Mouse (Mus musculus) midbrain, embryonic 15.5 days (tissue): ENCODE data around the gene Ppia. TPM values are rescaled to one million over a fixed set of nuclear protein-coding genes. Genes with fewer than 3 reads are reported as not detected.
"Not testable (repeated sequence)": the region's sequence is repeated elsewhere in the genome, so short reads cannot be mapped to it uniquely, and the experiment has no call there.

Experiments used
- ATAC-seq: fragments of 200-750 bp; cut with Nextera tagmentation; replicated peaks from 2 replicates; pipeline ENCODE4 v1.8.0; 2017; ENCODE audit warnings: moderate TSS enrichment
- H3K27ac ChIP-seq: fragments of 300-500 bp; sonication (generic); 2 replicates; pipeline ENCODE4 v1.5.1; 2015; ENCODE audit warnings: mild to moderate bottlenecking, inconsistent platforms
- H3K27me3 ChIP-seq: fragments of 300-500 bp; sonication (generic); replicated peaks from 2 replicates; pipeline ENCODE4 v1.6.1; 2015; ENCODE audit warnings: inconsistent platforms
- H3K36me3 ChIP-seq: fragments of 300-500 bp; sonication (generic); replicated peaks from 2 replicates; pipeline ENCODE4 v1.6.1; 2015; ENCODE audit warnings: inconsistent platforms
- H3K4me1 ChIP-seq: fragments of 300-500 bp; sonication (generic); 2 replicates; pipeline ENCODE4 v1.6.1; 2015; ENCODE audit warnings: inconsistent platforms
- H3K4me2 ChIP-seq: fragments of 300-500 bp; sonication (generic); 2 replicates; pipeline ENCODE4 v1.6.1; 2015; ENCODE audit warnings: inconsistent platforms, mild to moderate bottlenecking, moderate library complexity
- H3K4me3 ChIP-seq: fragments of 300-500 bp; sonication (generic); 2 replicates; pipeline ENCODE4 v1.5.1; 2015; ENCODE audit warnings: mild to moderate bottlenecking, inconsistent platforms
- H3K9ac ChIP-seq: fragments of 300-500 bp; sonication (generic); 2 replicates; pipeline ENCODE4 v1.6.1; 2015; ENCODE audit warnings: mild to moderate bottlenecking, inconsistent platforms
- H3K9me3 ChIP-seq: fragments of 300-500 bp; sonication (generic); 2 replicates; pipeline ENCODE4 v1.6.1; 2016; ENCODE audit warnings: inconsistent platforms
- WGBS: fragments of 180-500 bp; shearing (Covaris S2); methylation state at CpG from one replicate; pipeline ENCODE4 v1.1.7; 2015; ENCODE audit warnings: mixed read lengths; 5-methylcytosine and 5-hydroxymethylcytosine counted together
- microRNA-seq: library from miRNA; unstranded; fragments of <30 nt; microRNA quantifications from one replicate; pipeline ENCODE4, GENCODE M21; 2016
- polyA plus RNA-seq: library from polyadenylated mRNA; unstranded; fragments of >200 nt; fragmentation: Nextera tagmentation; extraction: Ambion mirVana; gene quantifications from 2 replicates; pipeline ENCODE4 v1.2.1, GENCODE M21; 2015

Gene Ppia
- polyA plus RNA-seq, 1 experiment from 2014 or later = 3,418 TPM

DNA sequence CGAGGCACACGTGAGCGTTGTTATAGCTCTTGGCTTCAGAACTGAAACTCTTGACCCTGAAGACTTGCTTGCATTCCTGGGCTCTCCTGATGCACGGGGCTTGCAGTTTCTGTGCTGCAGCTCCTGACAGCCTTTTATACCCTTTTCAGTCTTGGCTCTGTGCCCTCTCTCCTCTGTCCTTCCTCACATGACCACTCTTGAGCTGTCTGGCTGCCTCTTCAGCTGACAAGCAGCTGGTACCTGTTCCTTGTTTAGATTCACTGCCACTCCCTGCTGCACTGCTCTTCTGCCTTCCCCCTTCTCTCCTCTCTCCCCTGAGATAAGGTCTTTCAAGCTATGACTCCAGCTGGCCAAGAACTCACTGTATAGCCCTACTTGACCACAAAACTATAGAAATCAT lies 32.2 kb downstream of the Ppia start:
- H3K9me3 ChIP-seq = no peaks in the 10 kb centered on the region
- H3K4me1 ChIP-seq = peaks cover 15% of the 10 kb centered on the region
- no peak for ATAC-seq
- no peak overlapping the region for H3K4me3 ChIP-seq
- H3K4me2 ChIP-seq = no peak overlapping the region
- H3K27ac ChIP-seq = no peak overlapping the region
- no peaks in the 10 kb centered on the region for H3K36me3 ChIP-seq
- H3K27me3 ChIP-seq = no peaks in the 10 kb centered on the region
- no peak overlapping the region for H3K9ac ChIP-seq
- 96% methylated on average over 4 of the region's 4 CpGs for WGBS

DNA sequence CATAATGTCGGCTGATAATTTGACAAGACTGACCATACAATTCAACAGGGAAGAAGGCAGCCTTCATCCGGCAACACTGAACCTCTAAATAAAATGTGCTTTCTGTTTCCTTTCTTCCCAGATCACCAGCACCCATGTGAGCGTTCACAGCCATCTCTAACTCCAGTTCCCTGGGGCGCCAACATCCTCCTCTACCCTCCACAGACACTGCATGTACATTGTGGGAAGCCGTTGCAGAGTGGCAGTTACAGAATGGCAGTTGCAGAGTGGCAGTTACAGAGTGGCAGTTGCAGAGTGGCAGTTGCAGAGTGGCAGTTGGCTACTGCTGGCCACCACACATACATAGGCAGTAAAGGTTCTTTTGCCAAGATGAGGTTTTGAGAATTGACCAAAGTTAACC lies 32.9 kb downstream of the Ppia start:
- H3K36me3 ChIP-seq, H3K27me3 ChIP-seq, ATAC-seq, H3K4me3 ChIP-seq, H3K27ac ChIP-seq, H3K4me2 ChIP-seq, H3K9me3 ChIP-seq, H3K9ac ChIP-seq: not testable (repeated sequence)
- H3K4me1 ChIP-seq = peaks cover 10% of the 10 kb centered on the region
- WGBS = 90% methylated on average over 5 of the region's 5 CpGs

DNA sequence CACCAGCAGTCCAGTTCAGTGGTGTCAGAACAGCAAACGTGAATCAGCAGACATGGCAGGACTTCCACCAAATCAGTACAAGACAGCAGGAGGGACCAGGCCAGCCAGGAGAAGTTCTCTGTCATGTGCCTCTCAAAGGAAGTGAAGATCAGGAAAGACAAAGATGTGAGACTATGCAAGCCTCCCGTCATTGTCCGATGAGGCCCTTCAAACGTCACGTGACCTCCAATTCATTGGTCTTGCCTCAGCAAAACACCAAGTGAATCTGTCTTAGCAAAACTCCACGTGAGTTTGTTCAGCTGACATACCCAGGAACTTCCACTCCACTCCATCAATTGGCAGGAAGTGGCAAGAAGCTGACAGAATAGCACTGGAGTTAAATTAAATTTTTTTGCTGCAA lies 40.8 kb downstream of the Ppia start:
- H3K36me3 ChIP-seq = no peaks in the 10 kb centered on the region
- H3K27me3 ChIP-seq = no peaks in the 10 kb centered on the region
- no peak overlapping the region for H3K4me2 ChIP-seq
- no peak overlapping the region for H3K4me3 ChIP-seq
- H3K9me3 ChIP-seq = no peaks in the 10 kb centered on the region
- no peak for ATAC-seq
- H3K27ac ChIP-seq = no peak overlapping the region
- WGBS = 81% methylated on average over 6 of the region's 6 CpGs
- no peak overlapping the region for H3K9ac ChIP-seq
- H3K4me1 ChIP-seq = no peaks in the 10 kb centered on the region

DNA sequence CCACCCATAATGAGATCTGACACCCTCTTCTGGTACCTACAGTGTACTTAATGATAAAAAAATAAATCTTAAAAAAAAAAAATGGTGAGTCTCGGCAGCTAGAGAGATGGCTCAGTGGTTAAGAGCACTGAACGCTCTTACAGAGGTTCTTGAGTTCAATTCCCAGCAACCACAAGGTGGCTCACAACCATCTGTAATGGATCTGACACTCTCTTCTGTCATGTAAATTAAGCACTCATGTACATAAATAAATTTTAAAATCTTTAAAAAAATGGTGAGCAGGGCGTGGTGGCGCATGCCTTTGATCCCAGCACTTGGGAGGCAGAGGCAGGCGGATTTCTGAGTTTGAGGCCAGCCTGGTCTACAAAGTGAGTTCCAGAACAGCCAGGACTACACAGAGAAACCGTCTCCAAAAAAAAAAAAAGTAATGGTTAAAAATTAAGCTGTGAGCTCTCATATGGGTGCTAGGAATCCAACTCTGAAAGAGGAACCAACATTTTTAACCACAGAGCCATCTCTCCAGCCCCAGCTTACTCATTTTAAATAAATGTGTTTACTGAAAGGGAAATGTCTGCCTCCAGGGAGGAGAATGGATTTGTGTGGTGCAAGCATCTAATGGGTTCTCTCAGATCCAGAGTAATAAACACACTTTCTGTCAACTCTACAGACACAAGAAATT lies 48.1 kb downstream of the Ppia start:
- 0 out of 2 replicates have a peak, but pooled peaks cover 6% of the 10 kb centered on the region for H3K36me3 ChIP-seq
- no peak overlapping the region for H3K27ac ChIP-seq
- WGBS = 91% methylated on average over 6 of the region's 6 CpGs
- H3K4me1 ChIP-seq = peaks cover 12% of the 10 kb centered on the region
- H3K27me3 ChIP-seq = no peaks in the 10 kb centered on the region
- no peaks in the 10 kb centered on the region for H3K9me3 ChIP-seq
- no peak for ATAC-seq
- H3K4me2 ChIP-seq = no peak overlapping the region
- no peak overlapping the region for H3K9ac ChIP-seq
- no peak overlapping the region for H3K4me3 ChIP-seq

DNA sequence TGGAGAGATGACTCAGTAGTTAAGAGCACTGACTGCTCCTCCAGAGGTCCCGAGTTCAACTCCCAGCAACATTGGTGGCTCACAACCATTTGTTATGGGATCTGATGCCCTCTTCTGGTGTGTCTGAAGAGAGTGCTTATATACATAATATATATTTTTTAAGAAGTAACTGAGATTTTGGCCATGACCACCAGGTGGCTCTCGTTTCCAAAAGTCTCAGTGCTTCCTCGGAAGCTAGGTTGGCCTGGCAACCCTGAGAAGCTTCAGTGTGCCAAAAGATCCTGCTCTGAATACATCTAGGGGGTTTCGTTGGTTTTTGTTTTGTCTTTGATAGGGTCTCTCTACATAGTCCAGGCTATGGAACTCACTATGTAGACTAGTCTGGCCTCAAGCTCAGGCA lies 49.9 kb downstream of the Ppia start:
- Histone ChIP-seq H3K9ac (no peak overlapping the region), H3K36me3 (0 out of 2 replicates have a peak, but pooled peaks cover 6% of the 10 kb centered on the region), H3K27me3 (no peaks in the 10 kb centered on the region), H3K9me3 (no peaks in the 10 kb centered on the region), H3K4me3 (no peak overlapping the region), H3K4me2 (no peak overlapping the region), H3K27ac (no peak overlapping the region), H3K4me1 (peaks cover 24% of the 10 kb centered on the region)
- WGBS = 17% methylated on average over 4 of the region's 4 CpGs
- peak; percentile 81 for ATAC-seq

DNA sequence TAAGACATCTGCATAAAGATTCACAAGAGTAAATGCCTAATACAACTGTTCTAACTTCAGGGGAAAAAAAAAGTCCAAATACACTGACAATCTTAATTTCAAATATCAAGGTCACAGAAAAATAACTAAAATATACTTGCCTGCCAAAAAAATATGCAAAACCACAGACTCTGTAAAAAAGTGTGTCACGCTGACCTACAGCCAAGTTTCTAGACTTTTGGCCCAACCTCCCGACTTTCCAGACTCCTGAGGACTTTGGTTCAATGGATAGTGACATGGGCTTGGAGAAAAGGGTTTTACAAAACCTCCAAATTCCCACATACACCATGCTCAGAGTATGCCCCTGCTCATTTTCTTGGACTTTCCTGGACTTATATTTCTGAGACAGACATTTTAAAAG lies 53.3 kb downstream of the Ppia start:
- Histone ChIP-seq H3K4me3 (no peak overlapping the region), H3K27me3 (no peaks in the 10 kb centered on the region), H3K9ac (no peak overlapping the region), H3K36me3 (0 out of 2 replicates have a peak, but pooled peaks cover 6% of the 10 kb centered on the region), H3K27ac (no peak overlapping the region), H3K4me1 (peaks cover 52% of the 10 kb centered on the region), H3K9me3 (no peaks in the 10 kb centered on the region), H3K4me2 (peak overlapping the region; percentile 25)
- WGBS = 79% methylated on average over 2 of the region's 2 CpGs
- ATAC-seq = no peak

Small RNA genes lying within 50 kb of the gene (microRNA-seq; reads per million reads assigned to microRNA genes)
- 2.6 reads per million, percentile 11 among the genes with 10 or more reads in this experiment for gene Mir7651

Other genes with a start within 250 kb of the Ppia start
- gene A730071L15Rik, start 215.4 kb upstream of the Ppia start, polyA plus RNA-seq = 0.48 and 0.56 TPM in 2 replicates
- gene Nudcd3, start 215.0 kb upstream of the Ppia start, polyA plus RNA-seq = 73.8 and 77.2 TPM in 2 replicates
- gene Npc1l1, start 185.3 kb upstream of the Ppia start, polyA plus RNA-seq = 0.06 and 0.08 TPM in 2 replicates
- 71.4 and 72.2 TPM in 2 replicates for gene Ddx56, start 147.7 kb upstream of the Ppia start, polyA plus RNA-seq
- gene Tmed4, start 140.6 kb upstream of the Ppia start, polyA plus RNA-seq = 123 and 128 TPM in 2 replicates
- gene Ogdh, start 123.8 kb upstream of the Ppia start, polyA plus RNA-seq = 118 and 126 TPM in 2 replicates
- 39.0 and 41.0 TPM in 2 replicates for gene Zmiz2, start 26.4 kb upstream of the Ppia start, polyA plus RNA-seq
- gene H2afv, start 29.0 kb downstream of the Ppia start, polyA plus RNA-seq = 250 and 290 TPM in 2 replicates
- 11.3 and 11.4 TPM in 2 replicates for gene Purb, start 60.5 kb downstream of the Ppia start, polyA plus RNA-seq
- gene Myo1g, start 105.5 kb downstream of the Ppia start, polyA plus RNA-seq = 0.23 and 0.54 TPM in 2 replicates
- gene Ccm2, start 131.4 kb downstream of the Ppia start, polyA plus RNA-seq = 90.5 and 96.6 TPM in 2 replicates
- gene Nacad, start 190.6 kb downstream of the Ppia start, polyA plus RNA-seq = 103 and 106 TPM in 2 replicates
- 33.3 TPM in 2 replicates for gene Tbrg4, start 210.6 kb downstream of the Ppia start, polyA plus RNA-seq
- not detected in 2 replicates for gene Wap, start 223.2 kb downstream of the Ppia start, polyA plus RNA-seq
- 10.2 and 12.0 TPM in 2 replicates for gene Ramp3, start 243.1 kb downstream of the Ppia start, polyA plus RNA-seq